Mouse (Mus musculus): ENCODE results near the gene Npas2. TPM values are rescaled to one million over a fixed set of nuclear protein-coding genes. Genes with fewer than 3 reads are reported as not detected.
A peak's percentile ranks its signal among the peaks of the same experiment; 100 is the strongest.

Gene Npas2
- polyA plus RNA-seq, 1 experiment from 2014 or later: 0.64 TPM

DNA sequence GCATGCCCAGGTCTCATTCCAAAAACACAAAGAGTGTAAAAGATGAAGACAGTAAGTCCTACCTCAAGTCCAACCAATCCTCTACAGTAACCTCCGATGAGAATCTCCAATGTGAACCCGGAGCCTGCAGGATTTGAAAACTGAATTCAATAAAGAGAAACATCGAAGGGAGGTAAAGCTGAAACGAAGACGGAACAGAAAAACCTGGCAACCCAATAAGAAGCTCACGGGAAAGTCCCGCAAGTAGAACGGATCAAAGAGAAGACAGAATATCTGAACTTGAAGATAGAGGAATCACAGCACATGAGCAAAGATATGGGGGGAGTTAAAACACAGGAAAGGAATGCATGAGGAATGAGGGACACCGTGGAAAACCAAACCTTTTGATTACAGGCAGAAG, 104.8 kb downstream of the Npas2 start:
- H3K27me3 ChIP-seq (replicated peaks): no peaks in the 10 kb centered on the region
- no peaks in the 10 kb centered on the region for H3K9me3 ChIP-seq
- H3K36me3 ChIP-seq: no peaks in the 10 kb centered on the region
- no peak for ATAC-seq
- whole genome bisulfite sequencing: 90% methylated on average over 9 of the region's 9 CpGs
- H3K27ac ChIP-seq: no peak overlapping the region
- H3K9ac ChIP-seq: no peak overlapping the region
- no peaks in the 10 kb centered on the region for H3K4me1 ChIP-seq (replicated peaks)
- no peak overlapping the region for H3K4me2 ChIP-seq (replicated peaks)
- no peak overlapping the region for H3K4me3 ChIP-seq (replicated peaks)

DNA sequence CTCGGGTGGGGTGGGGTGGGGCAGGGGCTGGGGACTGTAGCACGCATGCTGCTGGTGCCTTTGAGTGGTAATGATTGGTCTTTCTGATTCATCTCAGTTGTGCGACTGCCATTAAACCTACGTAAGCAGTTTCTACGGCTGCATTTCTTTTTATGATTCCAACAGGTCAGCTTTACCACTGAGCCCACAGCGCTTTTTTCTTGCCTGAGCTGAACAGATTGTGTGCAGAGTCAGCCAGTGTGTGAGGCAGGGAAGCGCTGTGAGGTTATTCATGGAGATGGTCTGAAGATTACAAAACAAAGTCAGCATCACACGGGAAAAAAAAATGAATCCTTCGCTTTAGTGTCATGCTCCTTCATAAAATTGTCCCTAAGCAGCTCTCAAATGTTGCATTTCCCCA, 106.7 kb downstream of the Npas2 start:
- Histone ChIP-seq H3K27me3 (replicated peaks) (no peaks in the 10 kb centered on the region), H3K4me3 (replicated peaks) (no peak overlapping the region), H3K9me3 (no peaks in the 10 kb centered on the region), H3K9ac (no peak overlapping the region), H3K4me2 (replicated peaks) (no peak overlapping the region), H3K36me3 (no peaks in the 10 kb centered on the region), H3K27ac (no peak overlapping the region), H3K4me1 (replicated peaks) (no peaks in the 10 kb centered on the region)
- no peak for ATAC-seq
- WGBS: 75% methylated on average over 9 of the region's 9 CpGs

DNA sequence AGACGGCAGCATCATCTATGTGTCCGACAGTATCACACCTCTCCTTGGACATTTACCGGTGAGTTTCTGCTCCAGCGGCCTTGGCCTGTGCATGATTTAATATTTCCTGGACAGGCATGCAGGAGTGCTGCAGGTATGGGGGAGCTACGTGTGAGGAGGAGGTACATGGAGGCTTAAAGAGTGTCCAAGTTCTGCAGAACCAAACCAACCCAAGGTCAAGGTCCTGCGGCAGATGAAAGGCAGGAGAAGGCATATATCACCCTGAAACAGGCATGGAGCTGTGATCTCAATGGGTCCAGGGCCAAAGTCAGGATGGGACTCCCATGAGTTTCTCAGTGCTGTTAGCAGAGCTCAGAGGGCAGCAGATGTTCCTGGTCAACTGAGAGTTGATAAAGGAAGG, 107.1 kb downstream of the Npas2 start:
- 81% methylated on average over 6 of the region's 6 CpGs for WGBS
- Histone ChIP-seq H3K27ac (no peak overlapping the region), H3K9ac (no peak overlapping the region), H3K9me3 (no peaks in the 10 kb centered on the region), H3K4me3 (replicated peaks) (no peak overlapping the region), H3K4me2 (replicated peaks) (no peak overlapping the region), H3K4me1 (replicated peaks) (no peaks in the 10 kb centered on the region), H3K36me3 (no peaks in the 10 kb centered on the region), H3K27me3 (replicated peaks) (no peaks in the 10 kb centered on the region)
- ATAC-seq: no peak

DNA sequence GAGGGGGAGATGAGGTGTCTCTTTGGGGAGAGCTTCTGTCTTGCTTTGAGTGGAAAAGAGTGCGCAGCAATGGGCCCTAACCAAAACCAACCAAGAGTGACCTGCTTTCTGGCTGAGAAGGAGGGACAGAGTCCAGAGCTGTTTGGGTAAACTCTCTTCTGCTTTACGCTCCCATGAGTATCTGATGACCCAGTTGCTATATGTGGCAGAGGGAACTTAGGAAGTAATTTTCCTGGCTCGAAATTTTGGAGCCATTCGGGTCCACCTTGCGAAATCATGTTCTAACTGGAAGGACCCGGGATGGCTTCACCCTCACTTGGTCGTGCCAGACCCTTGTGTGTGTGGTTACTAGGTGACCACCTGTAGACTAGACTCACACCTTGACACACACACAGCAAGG, 108.7 kb downstream of the Npas2 start:
- 90% methylated on average over 7 of the region's 7 CpGs for WGBS

DNA sequence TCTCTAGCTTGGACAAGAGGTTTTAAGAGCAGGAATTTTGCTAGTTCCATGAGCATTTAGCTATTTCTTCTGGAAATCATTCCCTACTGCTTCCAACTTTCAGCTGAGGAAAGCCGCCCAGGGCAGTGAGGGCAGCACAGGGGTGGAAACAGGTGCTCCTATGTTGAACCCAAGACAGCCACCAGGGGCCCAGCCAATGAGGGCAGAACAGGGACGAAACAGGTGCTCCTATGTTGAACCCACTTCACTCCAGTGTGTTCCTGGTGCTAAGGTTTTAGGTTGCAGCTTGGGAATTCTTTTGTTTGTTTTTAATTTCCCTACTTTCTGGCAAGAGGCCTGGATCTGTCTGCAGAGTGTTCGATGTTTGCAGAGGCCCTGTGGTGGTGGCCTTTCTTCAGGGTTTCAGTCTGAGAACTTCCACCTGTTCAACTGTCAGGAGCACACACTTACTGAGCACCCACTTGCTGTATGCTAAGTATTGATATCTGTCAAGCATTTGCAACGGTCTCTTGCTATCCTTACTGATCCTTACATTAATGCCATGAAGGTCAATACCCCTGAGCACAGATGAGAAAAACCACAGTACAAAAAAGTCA, 109.6 kb downstream of the Npas2 start:
- Histone ChIP-seq H3K36me3 (no peaks in the 10 kb centered on the region), H3K27ac (no peak overlapping the region), H3K27me3 (replicated peaks) (no peaks in the 10 kb centered on the region), H3K4me3 (replicated peaks) (no peak overlapping the region), H3K9ac (no peak overlapping the region), H3K4me2 (replicated peaks) (no peak overlapping the region), H3K4me1 (replicated peaks) (no peaks in the 10 kb centered on the region), H3K9me3 (no peaks in the 10 kb centered on the region)
- WGBS: 50% methylated on average over 4 of the region's 4 CpGs
- ATAC-seq: peak; percentile 17; the same call in 1 of the 2 replicates

More for the DNA sequence above, 108.7 kb downstream of the Npas2 start:
- ATAC-seq: no peak
- no peaks in the 10 kb centered on the region for H3K4me1 ChIP-seq (replicated peaks)
- H3K9ac ChIP-seq: no peak overlapping the region
- H3K27ac ChIP-seq: no peak overlapping the region
- no peak overlapping the region for H3K4me2 ChIP-seq (replicated peaks)
- H3K9me3 ChIP-seq: no peaks in the 10 kb centered on the region
- no peaks in the 10 kb centered on the region for H3K27me3 ChIP-seq (replicated peaks)
- H3K4me3 ChIP-seq (replicated peaks): no peak overlapping the region
- H3K36me3 ChIP-seq: no peaks in the 10 kb centered on the region

DNA sequence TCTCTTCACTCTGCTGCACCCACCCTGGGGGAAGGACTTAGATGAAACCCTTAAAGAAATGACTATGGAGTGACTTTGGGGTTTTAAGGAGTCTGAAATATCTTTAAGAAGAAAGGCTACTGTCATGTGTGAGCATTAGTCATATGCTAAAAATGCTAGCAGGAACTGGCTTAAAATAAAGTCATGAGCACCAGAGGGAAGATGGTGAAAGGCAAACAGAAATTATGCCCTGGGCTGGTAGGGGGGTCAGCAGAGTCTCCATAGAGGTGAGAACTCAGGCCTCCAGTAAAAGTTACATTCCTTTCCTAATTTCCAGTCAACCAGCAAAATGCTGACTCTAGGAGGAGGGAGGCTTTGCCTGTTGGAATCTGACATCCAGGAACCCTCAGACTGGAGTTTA, 113.8 kb downstream of the Npas2 start:
- no peak for ATAC-seq

DNA sequence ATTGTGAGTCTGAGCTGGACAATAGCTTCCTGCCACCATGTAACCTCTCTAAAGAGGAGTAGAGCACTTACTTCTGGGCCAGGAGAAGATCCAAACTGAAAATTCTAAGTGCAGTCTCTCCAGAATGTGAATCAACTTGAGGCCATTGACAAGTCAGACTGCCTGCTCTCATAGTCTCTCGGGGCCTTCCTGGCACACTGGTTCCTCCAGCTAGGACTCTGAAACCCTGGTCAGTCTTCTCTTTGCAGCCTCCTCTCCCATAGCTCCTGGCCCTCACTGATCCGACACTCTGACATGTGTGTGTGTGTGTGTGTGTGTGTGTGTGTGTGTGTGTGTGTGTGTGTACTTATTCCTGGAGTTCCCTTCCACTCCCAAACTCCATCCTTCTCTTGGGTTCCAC, 114.4 kb downstream of the Npas2 start:
- WGBS: 65% methylated on average over 2 of the region's 2 CpGs

More for the DNA sequence above, 113.8 kb downstream of the Npas2 start:
- Histone ChIP-seq H3K4me3 (replicated peaks) (no peak overlapping the region), H3K36me3 (no peaks in the 10 kb centered on the region), H3K4me1 (replicated peaks) (no peaks in the 10 kb centered on the region), H3K9ac (no peak overlapping the region), H3K27ac (no peak overlapping the region), H3K9me3 (no peaks in the 10 kb centered on the region), H3K27me3 (replicated peaks) (no peaks in the 10 kb centered on the region), H3K4me2 (replicated peaks) (no peak overlapping the region)

DNA sequence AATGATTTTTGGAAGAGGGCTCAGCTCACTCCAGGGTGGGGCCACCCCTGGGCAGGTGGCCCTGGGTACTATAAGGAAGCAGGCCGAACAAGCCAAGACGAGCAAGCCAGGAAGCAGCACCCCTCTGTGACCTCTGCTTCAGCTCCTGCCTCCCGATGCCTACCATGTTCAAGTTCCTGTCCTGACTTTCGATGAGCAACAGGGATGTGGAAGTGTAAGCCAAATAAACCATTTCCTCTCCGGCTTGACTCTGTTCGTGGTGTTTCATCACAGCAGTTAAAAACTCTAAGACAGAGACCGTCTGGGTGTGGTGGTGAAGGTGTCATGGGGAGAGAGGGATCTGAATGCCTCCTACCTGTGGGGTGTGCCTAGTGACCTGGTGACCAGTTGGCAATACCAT, 116.0 kb downstream of the Npas2 start:
- H3K4me3 ChIP-seq (replicated peaks): no peak overlapping the region
- H3K27ac ChIP-seq: no peak overlapping the region
- no peaks in the 10 kb centered on the region for H3K9me3 ChIP-seq
- no peak overlapping the region for H3K9ac ChIP-seq
- H3K4me2 ChIP-seq (replicated peaks): no peak overlapping the region
- whole genome bisulfite sequencing: 81% methylated on average over 7 of the region's 7 CpGs
- H3K4me1 ChIP-seq (replicated peaks): no peaks in the 10 kb centered on the region
- ATAC-seq: no peak
- H3K27me3 ChIP-seq (replicated peaks): no peaks in the 10 kb centered on the region
- H3K36me3 ChIP-seq: no peaks in the 10 kb centered on the region

More for the DNA sequence above, 114.4 kb downstream of the Npas2 start:
- no peaks in the 10 kb centered on the region for H3K4me1 ChIP-seq (replicated peaks)
- H3K4me3 ChIP-seq (replicated peaks): no peak overlapping the region
- H3K27me3 ChIP-seq (replicated peaks): no peaks in the 10 kb centered on the region
- no peak for ATAC-seq
- no peak overlapping the region for H3K4me2 ChIP-seq (replicated peaks)
- H3K27ac ChIP-seq: no peak overlapping the region
- H3K36me3 ChIP-seq: no peaks in the 10 kb centered on the region
- no peaks in the 10 kb centered on the region for H3K9me3 ChIP-seq
- no peak overlapping the region for H3K9ac ChIP-seq

DNA sequence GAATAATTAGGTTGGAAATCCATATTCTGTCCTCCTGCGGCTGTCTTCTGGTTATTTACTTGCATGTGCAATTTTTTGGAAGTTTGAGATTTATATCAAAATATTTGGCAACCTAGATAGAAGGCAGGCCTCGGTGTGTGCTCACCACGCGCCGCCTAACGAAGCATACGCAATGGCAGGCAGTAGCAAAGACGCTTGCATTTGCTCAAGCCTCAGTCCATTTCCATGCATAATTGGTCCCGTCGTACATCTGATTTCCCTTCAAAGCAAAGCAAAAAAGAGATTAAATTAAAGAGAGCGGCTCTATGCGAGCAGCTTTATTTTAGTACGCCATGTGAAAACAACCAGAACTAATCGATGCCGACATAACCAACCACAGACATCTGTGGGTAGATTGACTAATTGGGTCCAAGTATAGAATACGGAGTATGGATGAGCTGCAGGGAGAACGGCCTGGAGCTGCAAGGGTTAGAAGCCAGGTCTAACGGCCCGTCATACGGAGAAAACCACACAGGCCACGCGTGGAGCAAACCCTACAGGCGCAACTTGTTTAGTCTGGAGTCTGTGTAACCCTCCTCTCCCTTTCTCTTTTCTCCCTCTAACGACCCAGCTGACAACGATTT, 118.9 kb downstream of the Npas2 start:
- Histone ChIP-seq H3K4me2 (replicated peaks) (no peak overlapping the region), H3K9me3 (no peaks in the 10 kb centered on the region), H3K4me1 (replicated peaks) (no peaks in the 10 kb centered on the region), H3K27ac (no peak overlapping the region), H3K27me3 (replicated peaks) (no peaks in the 10 kb centered on the region), H3K36me3 (no peaks in the 10 kb centered on the region), H3K4me3 (replicated peaks) (no peak overlapping the region), H3K9ac (no peak overlapping the region)
- ATAC-seq: no peak
- 73% methylated on average over 25 of the region's 25 CpGs for WGBS

DNA sequence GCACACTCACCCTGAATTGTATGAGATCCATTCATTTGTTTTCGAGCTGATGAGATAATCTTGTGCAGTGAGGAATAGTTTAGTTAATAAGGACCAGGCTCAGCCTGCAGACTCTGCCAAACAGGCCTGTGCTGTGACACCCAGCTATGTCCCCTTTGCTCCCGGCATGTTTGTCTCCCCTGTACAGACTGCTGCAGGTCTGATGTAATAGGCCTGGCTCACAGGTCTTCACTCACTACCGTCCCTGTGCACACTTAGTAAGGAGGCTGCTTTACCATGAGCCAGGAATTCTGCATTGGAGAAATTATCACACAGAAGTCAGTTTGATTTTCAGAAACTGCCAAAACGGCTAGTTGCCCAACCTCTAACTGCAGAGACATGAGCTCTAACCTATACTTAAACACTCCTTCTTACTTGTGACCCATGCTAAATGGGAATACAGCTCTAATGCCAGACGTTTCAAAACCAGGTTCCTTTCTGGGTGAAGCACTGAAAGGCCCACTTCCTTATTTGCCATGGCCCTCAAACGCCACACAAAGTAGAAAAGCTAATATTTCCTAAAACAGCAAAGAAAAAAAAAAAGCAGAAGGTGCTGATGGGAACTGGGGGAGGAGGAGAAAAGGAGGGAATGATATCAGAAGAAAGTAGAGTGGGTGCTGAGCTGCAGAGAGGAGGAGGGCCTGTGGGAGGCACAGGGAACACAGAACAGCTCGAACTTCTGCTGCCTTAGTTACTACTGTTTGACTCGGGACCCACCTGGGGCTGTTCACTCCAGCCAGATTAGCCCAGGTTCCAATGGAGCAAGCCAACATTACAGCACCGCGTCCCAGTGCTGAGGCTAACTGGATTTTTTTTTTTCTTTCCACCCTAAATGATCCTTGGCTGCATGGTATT, 120.1 kb downstream of the Npas2 start:
- no peak overlapping the region for H3K27ac ChIP-seq
- no peaks in the 10 kb centered on the region for H3K36me3 ChIP-seq
- no peak for ATAC-seq
- H3K9me3 ChIP-seq: no peaks in the 10 kb centered on the region
- H3K27me3 ChIP-seq (replicated peaks): no peaks in the 10 kb centered on the region
- H3K4me3 ChIP-seq (replicated peaks): no peak overlapping the region
- no peaks in the 10 kb centered on the region for H3K4me1 ChIP-seq (replicated peaks)
- H3K9ac ChIP-seq: no peak overlapping the region
- H3K4me2 ChIP-seq (replicated peaks): no peak overlapping the region
- 67% methylated on average over 10 of the region's 10 CpGs for WGBS

DNA sequence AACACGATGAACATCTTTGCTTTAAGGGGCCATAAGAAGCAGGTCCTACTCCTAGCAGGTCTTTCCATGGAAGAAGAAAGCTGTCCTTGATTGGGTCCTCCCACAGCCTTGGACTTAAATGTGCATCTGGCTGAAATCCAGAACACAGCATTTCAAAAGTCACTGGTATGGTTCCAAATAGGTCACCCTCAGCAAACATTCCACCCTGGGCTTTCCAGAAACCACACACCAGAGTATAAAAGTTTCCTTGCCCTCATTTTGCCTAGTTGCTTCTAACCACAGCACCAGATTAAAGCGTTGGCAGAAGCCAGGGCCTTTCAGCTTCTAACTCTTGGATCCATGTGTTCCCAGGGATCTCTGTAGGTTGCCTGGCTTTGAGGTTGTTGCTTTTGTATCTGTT, 124.4 kb downstream of the Npas2 start:
- ATAC-seq: no peak
- no peak overlapping the region for H3K27ac ChIP-seq

DNA sequence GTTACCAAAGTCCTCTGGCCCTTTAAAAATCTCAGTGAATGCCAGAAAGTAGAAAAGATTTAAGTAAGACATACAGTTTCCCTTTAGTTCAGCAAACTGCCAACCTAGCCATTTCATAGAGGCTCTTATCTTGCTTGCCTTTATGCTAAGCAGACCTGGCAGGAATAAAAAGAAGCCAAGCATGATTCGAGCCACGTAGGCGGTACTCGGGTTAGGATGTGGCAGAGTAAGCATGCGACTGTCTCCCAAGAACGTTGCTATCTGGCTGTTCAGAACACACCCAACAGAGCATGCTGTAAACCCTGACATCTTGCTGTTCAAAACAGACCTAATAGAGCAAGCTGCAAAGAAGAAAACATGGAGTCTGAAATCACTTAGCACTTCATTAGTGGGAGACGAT, 125.3 kb downstream of the Npas2 start:
- 74% methylated on average over 7 of the region's 7 CpGs for WGBS

More for the DNA sequence above, 124.4 kb downstream of the Npas2 start:
- Histone ChIP-seq H3K4me3 (replicated peaks) (no peak overlapping the region), H3K4me1 (replicated peaks) (no peaks in the 10 kb centered on the region), H3K9ac (no peak overlapping the region), H3K27me3 (replicated peaks) (no peaks in the 10 kb centered on the region), H3K9me3 (no peaks in the 10 kb centered on the region), H3K36me3 (no peaks in the 10 kb centered on the region), H3K4me2 (replicated peaks) (no peak overlapping the region)
- WGBS: 80% methylated on average over 2 of the region's 2 CpGs

More for the DNA sequence above, 125.3 kb downstream of the Npas2 start:
- H3K27me3 ChIP-seq (replicated peaks): no peaks in the 10 kb centered on the region
- no peak for ATAC-seq
- no peaks in the 10 kb centered on the region for H3K36me3 ChIP-seq
- H3K27ac ChIP-seq: no peak overlapping the region
- no peak overlapping the region for H3K9ac ChIP-seq
- H3K9me3 ChIP-seq: no peaks in the 10 kb centered on the region
- H3K4me1 ChIP-seq (replicated peaks): no peaks in the 10 kb centered on the region
- H3K4me3 ChIP-seq (replicated peaks): no peak overlapping the region
- H3K4me2 ChIP-seq (replicated peaks): no peak overlapping the region
